Mouse (Mus musculus): ENCODE results near the gene Zswim3.

DNA sequence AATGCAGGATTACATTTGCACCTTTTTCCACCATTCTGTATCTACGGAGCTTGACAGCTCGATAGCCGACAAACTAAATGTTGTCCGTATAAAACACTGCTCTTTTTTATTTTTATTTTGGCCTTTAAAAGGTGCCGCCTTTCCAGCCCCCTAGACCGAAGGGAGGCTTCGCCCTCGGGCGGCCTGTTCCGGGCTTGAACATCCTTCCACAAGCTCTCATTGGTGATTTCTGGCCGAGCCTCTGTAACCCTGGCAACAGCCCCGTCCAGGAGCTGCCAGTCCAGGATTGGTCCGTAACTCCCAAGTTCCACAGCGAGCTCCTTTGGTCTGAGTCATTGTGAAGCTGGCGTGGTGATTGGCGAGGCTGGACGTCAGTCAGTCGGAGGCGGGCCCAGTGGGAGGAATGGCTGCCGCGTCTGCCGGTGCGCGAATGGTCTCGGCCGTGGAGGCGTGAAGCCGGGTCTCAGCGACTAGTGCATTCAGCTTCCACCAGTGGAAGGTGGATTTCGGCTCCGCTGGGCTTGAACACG is 17.8 kb downstream of the Zswim3 start, which contains the start of gene Zswim1:
- peak; percentile 67; the same call in 1 of the 2 replicates for TF ChIP-seq POLR2A (IDR thresholded peaks at IDR 0.05; ENCODE audit: low read depth, low read length)
- TF ChIP-seq CTCF (IDR thresholded peaks at IDR 0.05; ENCODE audit: extremely low read depth, insufficient read length, insufficient replicate concordance, low read depth, low read length), result no peak

Measured in small intestine, adult 2 months (tissue).